Mouse (Mus musculus) urinary bladder, postnatal 14 days (tissue): ENCODE data around the gene Slc37a4.
A peak's percentile ranks its signal among the peaks of the same experiment; 100 is the strongest.
"Not testable (repeated sequence)": the region's sequence is repeated elsewhere in the genome, so short reads cannot be mapped to it uniquely, and the experiment has no call there.

Experiments used
- DNase-seq: peaks from one replicate; pipeline ENCODE4 v3.0.0; 2021; ENCODE audit warnings: low spot score

Gene Slc37a4

GRCm38 (mm10) chr9:44396684-44397411 is at the start of gene Slc37a4:
Gene Slc37a4 (plus strand): TSS chr9:44396852.
- DNase-seq: peak; percentile 98

- no peak for DNase-seq
Measured at GRCm38 (mm10) chr9:44347166-44347565, 49.5 kb upstream of the Slc37a4 start.

GRCm38 (mm10) chr9:44347621-44348020 is 49.0 kb upstream of the Slc37a4 start:
- DNase-seq: no peak

- no peak for DNase-seq
Measured at GRCm38 (mm10) chr9:44348546-44348945, 48.1 kb upstream of the Slc37a4 start.

GRCm38 (mm10) chr9:44351396-44351795 is 45.3 kb upstream of the Slc37a4 start:
- DNase-seq: no peak

GRCm38 (mm10) chr9:44352337-44352736 is 44.3 kb upstream of the Slc37a4 start:
- no peak for DNase-seq

- no peak for DNase-seq
Measured at GRCm38 (mm10) chr9:44353142-44353541, 43.5 kb upstream of the Slc37a4 start.

GRCm38 (mm10) chr9:44357207-44357606 is 39.4 kb upstream of the Slc37a4 start:
- DNase-seq: no peak

- peak; percentile 96 for DNase-seq
Measured at GRCm38 (mm10) chr9:44361190-44361917, 35.3 kb upstream of the Slc37a4 start, which contains the start of gene Vps11. Gene Vps11 (minus strand): TSS chr9:44361670.

GRCm38 (mm10) chr9:44361931-44362330 is 34.7 kb upstream of the Slc37a4 start:
- DNase-seq: not testable (repeated sequence)

GRCm38 (mm10) chr9:44364480-44364879 is 32.2 kb upstream of the Slc37a4 start:
- peak; percentile 23 for DNase-seq

- DNase-seq: no peak
Measured at GRCm38 (mm10) chr9:44373386-44373785, 23.3 kb upstream of the Slc37a4 start.

- no peak for DNase-seq
Measured at GRCm38 (mm10) chr9:44376141-44376540, 20.5 kb upstream of the Slc37a4 start.

GRCm38 (mm10) chr9:44377335-44377734 is 19.3 kb upstream of the Slc37a4 start:
- DNase-seq: not testable (repeated sequence)

GRCm38 (mm10) chr9:44378153-44378730 is 18.4 kb upstream of the Slc37a4 start:
- no peak for DNase-seq

GRCm38 (mm10) chr9:44379054-44379834 is 17.4 kb upstream of the Slc37a4 start, which contains the start of gene Hyou1:
Gene Hyou1 (plus strand): TSS chr9:44379490.
- peak; percentile 99 for DNase-seq

- DNase-seq: peak; percentile 27
Measured at GRCm38 (mm10) chr9:44379862-44380261, 16.8 kb upstream of the Slc37a4 start.

- no peak for DNase-seq
Measured at GRCm38 (mm10) chr9:44384596-44384995, 12.1 kb upstream of the Slc37a4 start.

- no peak for DNase-seq
Measured at GRCm38 (mm10) chr9:44387221-44387620, 9.4 kb upstream of the Slc37a4 start.

GRCm38 (mm10) chr9:44389273-44389672 is 7.4 kb upstream of the Slc37a4 start:
- DNase-seq: peak; percentile 44

- DNase-seq: peak; percentile 85
Measured at GRCm38 (mm10) chr9:44391466-44391865, 5.2 kb upstream of the Slc37a4 start.

GRCm38 (mm10) chr9:44398087-44398486 is 1.4 kb downstream of the Slc37a4 start:
- DNase-seq: no peak
